Mouse (Mus musculus): ENCODE data around the gene Ralgapa1.

- no peak for TF ChIP-seq CTCF (IDR thresholded peaks at IDR 0.05; ENCODE audit: control insufficient read depth, insufficient read depth, low read length)
- TF ChIP-seq POLR2A (IDR thresholded peaks at IDR 0.05; ENCODE audit: borderline replicate concordance, control insufficient read depth, low read depth, low read length), result no peak
Observed at GRCm38 (mm10) chr12:55599639-55600502, 221.1 kb downstream of the Ralgapa1 start.
